Mouse (Mus musculus) heart, embryonic 11.5 days (tissue): ENCODE data around the gene Kcnq1. TPM values are rescaled to one million over a fixed set of nuclear protein-coding genes. Genes with fewer than 3 reads are reported as not detected.
A peak's percentile ranks its signal among the peaks of the same experiment; 100 is the strongest.

Experiments
- ATAC-seq: fragments of 200-750 bp; cut with Nextera tagmentation; replicated peaks from 2 replicates; pipeline ENCODE4 v1.8.0; 2017; ENCODE audit warnings: moderate library complexity; ENCODE audit not compliant: insufficient number of reproducible peaks, low FRiP score, low TSS enrichment
- H3K27ac ChIP-seq: fragments of 300-500 bp; sonication (generic); 2 replicates; pipeline ENCODE4 v1.5.1; 2014; ENCODE audit warnings: mild to moderate bottlenecking, low read depth, low read length
- H3K27me3 ChIP-seq: fragments of 300-500 bp; sonication (generic); 2 replicates; pipeline ENCODE4 v1.6.1; 2014; ENCODE audit warnings: mild to moderate bottlenecking, low read length, mixed read lengths; ENCODE audit not compliant: control insufficient read depth, insufficient read depth
- H3K36me3 ChIP-seq: fragments of 300-500 bp; sonication (generic); 2 replicates; pipeline ENCODE4 v1.6.1; 2014; ENCODE audit warnings: mild to moderate bottlenecking, low read length, moderate library complexity, mixed read lengths; ENCODE audit not compliant: control insufficient read depth, insufficient read depth
- H3K4me1 ChIP-seq: fragments of 300-500 bp; sonication (generic); 2 replicates; pipeline ENCODE4 v1.6.1; 2014; ENCODE audit warnings: low read length; ENCODE audit not compliant: control insufficient read depth, insufficient read depth
- H3K4me2 ChIP-seq: fragments of 300-500 bp; sonication (generic); 2 replicates; pipeline ENCODE4 v1.6.1; 2014; ENCODE audit warnings: mild to moderate bottlenecking, moderate library complexity
- H3K4me3 ChIP-seq: fragments of 300-500 bp; sonication (generic); 2 replicates; pipeline ENCODE4 v1.5.1; 2014; ENCODE audit warnings: low read depth, low read length
- H3K9ac ChIP-seq: fragments of 300-500 bp; sonication (generic); 2 replicates; pipeline ENCODE4 v1.6.1; 2014; ENCODE audit warnings: mild to moderate bottlenecking, low read depth, low read length, moderate library complexity
- H3K9me3 ChIP-seq: fragments of 300-500 bp; sonication (generic); replicated peaks from 2 replicates; pipeline ENCODE4 v1.6.1; 2016; ENCODE audit warnings: low read length; ENCODE audit not compliant: control insufficient read depth
- WGBS: fragments of 180-500 bp; shearing (Covaris S2); extraction: QIAGEN DNeasy Blood & Tissue Kit; methylation state at CpG from one replicate; pipeline ENCODE4 v1.1.7; 2014; ENCODE audit not compliant: insufficient replicate concordance; 5-methylcytosine and 5-hydroxymethylcytosine counted together
- polyA plus RNA-seq: library from polyadenylated mRNA; unstranded; fragments of >200 nt; fragmentation: Nextera tagmentation; extraction: Ambion mirVana; gene quantifications from 2 replicates; pipeline ENCODE4 v1.2.1, GENCODE M21; 2014

Gene Kcnq1
- polyA plus RNA-seq, 1 experiment from 2014 or later, result 9.2 TPM

DNA sequence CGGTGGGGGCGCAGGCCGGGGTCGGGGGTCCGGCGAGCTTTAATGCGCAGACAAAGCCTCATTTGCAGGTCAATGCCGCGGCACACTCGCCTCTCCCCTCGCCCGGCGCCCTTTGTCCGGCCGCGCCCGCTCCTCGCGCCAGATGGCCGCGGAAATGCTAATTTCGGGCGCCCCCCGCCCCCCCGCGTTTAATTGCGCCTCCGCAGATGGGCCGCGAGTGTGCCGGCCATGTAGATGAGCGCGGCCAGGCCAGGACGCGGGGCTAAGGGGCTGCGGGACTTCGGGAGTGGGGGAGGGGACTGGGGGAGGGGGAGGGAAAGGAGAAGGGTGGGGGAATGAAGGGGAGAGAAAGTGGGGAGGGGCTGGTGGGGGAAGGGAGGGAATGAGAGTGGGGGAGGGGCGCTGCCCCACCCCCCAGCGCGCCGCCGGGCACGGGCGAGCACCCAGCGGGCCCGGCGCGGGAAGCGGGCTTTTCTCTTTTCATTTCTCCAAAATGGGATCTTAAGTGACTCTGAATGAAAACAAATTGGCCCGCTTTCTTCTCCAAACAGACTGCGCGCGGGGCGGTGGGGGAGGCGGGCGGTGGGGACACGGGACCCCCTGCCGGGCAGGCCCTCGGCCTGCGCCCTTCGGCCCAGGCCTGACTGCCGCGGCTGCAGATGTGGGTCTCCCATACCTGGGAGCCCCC, 331.9 kb downstream of the Kcnq1 start:
- no peak for ATAC-seq
- Histone ChIP-seq H3K4me2 (peak overlapping the region; percentile 92), H3K27ac (peak overlapping the region; percentile 50), H3K27me3 (peaks cover 10% of the 10 kb centered on the region; the same call in 1 of the 2 replicates), H3K4me1 (peaks cover 7% of the 10 kb centered on the region; the same call in 1 of the 2 replicates), H3K4me3 (peak overlapping the region; percentile 57), H3K36me3 (no peaks in the 10 kb centered on the region), H3K9me3 (no peaks in the 10 kb centered on the region), H3K9ac (peak overlapping the region; percentile 88)
- WGBS, result under 1% methylated on average over 62 of the region's 63 CpGs

DNA sequence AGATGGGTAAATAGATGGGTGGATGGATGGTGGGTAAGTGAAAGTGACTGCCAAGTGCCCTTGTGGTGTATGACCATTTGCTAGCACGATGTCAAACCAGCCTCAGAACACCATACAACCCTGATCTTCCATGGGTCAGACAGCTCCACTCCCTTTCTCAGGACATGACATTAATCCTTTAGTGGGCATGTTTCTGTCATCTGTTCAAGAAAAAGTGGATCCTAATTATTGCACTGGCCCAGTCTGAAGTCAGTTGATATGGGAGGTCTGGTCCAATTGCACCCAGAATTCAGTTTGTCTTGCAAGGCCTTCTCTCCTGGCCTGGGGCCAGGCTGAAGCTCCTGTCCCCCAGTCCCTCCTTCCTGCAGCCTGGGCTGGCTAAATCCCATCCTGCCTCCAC, 332.8 kb downstream of the Kcnq1 start:
- WGBS, result 62% methylated on average over 1 of the region's 1 CpGs
- peaks cover 17% of the 10 kb centered on the region for H3K27me3 ChIP-seq

DNA sequence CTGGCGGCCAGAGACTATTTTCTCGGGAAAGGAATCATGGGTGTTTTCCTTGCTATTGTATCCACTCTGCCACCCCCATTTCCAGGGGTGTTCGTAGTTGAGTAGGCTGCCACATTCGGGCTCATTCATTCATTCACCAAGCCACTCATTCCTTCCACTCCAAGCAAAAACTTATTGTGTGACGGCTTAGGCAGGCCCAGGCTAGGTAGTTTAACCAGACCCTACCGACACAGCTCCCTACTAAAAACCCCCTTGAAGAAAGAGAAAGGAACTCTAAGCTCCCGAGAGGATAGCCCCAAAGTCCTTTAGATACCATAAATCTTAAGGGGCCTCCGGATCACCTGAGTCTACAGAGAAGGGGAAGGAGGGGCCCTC, 338.4 kb downstream of the Kcnq1 start:
- no peaks in the 10 kb centered on the region for H3K9me3 ChIP-seq
- peaks cover 12% of the 10 kb centered on the region for H3K4me1 ChIP-seq
- peaks cover 47% of the 10 kb centered on the region for H3K27me3 ChIP-seq
- no peak overlapping the region for H3K9ac ChIP-seq
- no peak overlapping the region for H3K4me3 ChIP-seq
- 39% methylated on average over 8 of the region's 8 CpGs for WGBS
- H3K4me2 ChIP-seq, result peak overlapping the region; percentile 81
- H3K36me3 ChIP-seq, result no peaks in the 10 kb centered on the region
- no peak for ATAC-seq
- H3K27ac ChIP-seq, result no peak overlapping the region

More for the DNA sequence above, 332.8 kb downstream of the Kcnq1 start:
- Histone ChIP-seq H3K4me1 (peaks cover 7% of the 10 kb centered on the region; the same call in 1 of the 2 replicates), H3K4me2 (peak overlapping the region; percentile 14; the same call in 1 of the 2 replicates), H3K9me3 (no peaks in the 10 kb centered on the region), H3K36me3 (no peaks in the 10 kb centered on the region), H3K4me3 (no peak overlapping the region), H3K27ac (no peak overlapping the region), H3K9ac (no peak overlapping the region)
- no peak for ATAC-seq

GRCm38 (mm10) chr7:143444955-143445648, 338.9 kb downstream of the Kcnq1 start:
- ATAC-seq, result no peak
- Histone ChIP-seq H3K4me1 (peaks cover 12% of the 10 kb centered on the region), H3K4me3 (peak overlapping the region; percentile 46), H3K27ac (no peak overlapping the region), H3K36me3 (no peaks in the 10 kb centered on the region), H3K27me3 (peaks cover 47% of the 10 kb centered on the region), H3K4me2 (peak overlapping the region; percentile 81), H3K9me3 (no peaks in the 10 kb centered on the region), H3K9ac (peak overlapping the region; percentile 72)
- 6% methylated on average over 55 of the region's 55 CpGs for WGBS

DNA sequence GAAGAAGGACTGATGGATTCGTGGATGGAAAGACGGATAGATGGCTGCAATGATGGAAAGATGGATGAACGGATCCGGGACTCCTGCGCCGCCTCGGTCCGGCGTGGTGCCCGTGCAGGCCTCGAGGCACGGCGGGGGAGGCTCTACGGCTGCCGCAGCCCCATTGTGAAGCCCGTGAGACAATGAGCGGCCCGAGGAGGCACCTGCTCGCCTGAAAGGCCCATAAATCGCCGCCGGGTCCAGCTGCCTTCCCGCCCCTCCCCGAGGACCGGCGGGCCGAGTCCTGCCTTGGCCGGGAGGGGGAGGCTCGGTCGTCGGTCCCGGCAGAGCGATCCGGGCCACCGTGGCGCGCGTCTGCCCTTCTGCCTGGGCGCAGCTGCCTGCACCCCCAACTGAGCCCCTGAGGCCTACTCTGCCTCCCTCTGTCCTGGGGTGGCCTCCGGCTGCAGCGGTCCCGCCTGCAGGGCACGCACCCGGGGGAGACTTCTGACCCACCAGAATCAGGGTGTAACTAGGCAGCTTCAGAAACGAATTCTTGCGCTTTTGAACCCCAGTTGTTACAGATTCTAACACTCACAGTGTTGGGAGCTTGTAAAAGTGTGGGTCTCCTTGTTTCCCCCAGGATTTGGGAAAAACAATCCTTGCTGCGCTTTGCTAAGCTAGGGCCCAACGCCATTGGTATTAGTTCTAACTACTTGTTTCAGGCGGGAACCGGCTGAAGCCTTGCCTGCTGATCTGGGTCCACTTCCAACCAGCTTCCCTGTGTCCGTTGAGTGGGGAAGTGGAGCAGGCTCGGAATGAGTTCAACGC, 339.7 kb downstream of the Kcnq1 start:
- Histone ChIP-seq H3K27ac (0 out of 2 replicates have a peak overlapping the region, but pooled peaks have one; percentile 22), H3K4me1 (peaks cover 12% of the 10 kb centered on the region), H3K9ac (peak overlapping the region; percentile 72), H3K27me3 (peaks cover 47% of the 10 kb centered on the region), H3K4me2 (peak overlapping the region; percentile 81), H3K36me3 (no peaks in the 10 kb centered on the region), H3K9me3 (no peaks in the 10 kb centered on the region), H3K4me3 (peak overlapping the region; percentile 46)
- 0 out of 2 replicates have a peak, but pooled peaks have one; percentile 31 for ATAC-seq
- WGBS, result 8% methylated on average over 51 of the region's 53 CpGs

- Histone ChIP-seq H3K27ac (no peak overlapping the region), H3K27me3 (peaks cover 47% of the 10 kb centered on the region), H3K4me1 (peaks cover 12% of the 10 kb centered on the region), H3K9ac (no peak overlapping the region), H3K36me3 (no peaks in the 10 kb centered on the region), H3K4me3 (no peak overlapping the region), H3K9me3 (no peaks in the 10 kb centered on the region), H3K4me2 (no peak overlapping the region)
- WGBS, result 65% methylated on average over 2 of the region's 2 CpGs
- no peak for ATAC-seq
Observed at GRCm38 (mm10) chr7:143447130-143447529, 341.0 kb downstream of the Kcnq1 start.

GRCm38 (mm10) chr7:143458963-143459331, 352.8 kb downstream of the Kcnq1 start:
- H3K4me2 ChIP-seq, result peak overlapping the region; percentile 58
- H3K27ac ChIP-seq, result peak overlapping the region; percentile 83
- peaks cover 7% of the 10 kb centered on the region for H3K4me1 ChIP-seq
- H3K9me3 ChIP-seq, result peaks cover 7% of the 10 kb centered on the region
- peak overlapping the region; percentile 60 for H3K4me3 ChIP-seq
- H3K36me3 ChIP-seq, result no peaks in the 10 kb centered on the region
- H3K9ac ChIP-seq, result peak overlapping the region; percentile 80
- WGBS, result 15% methylated on average over 38 of the region's 38 CpGs
- no peak for ATAC-seq
- peaks cover 3% of the 10 kb centered on the region; the same call in 1 of the 2 replicates for H3K27me3 ChIP-seq
